Mouse (Mus musculus) thymus, adult 18-20 months (tissue): Measurements from ENCODE around the gene Kcnd3.
A peak's percentile ranks its signal among the peaks of the same experiment; 100 is the strongest.

Source experiments
- DNase-seq, 2 experiments: peaks; one replicate each; pipeline ENCODE4 v3.0.0; 2022; ENCODE audit warnings: mixed read lengths in 2 of 2

The Kcnd3 gene

GRCm38 (mm10) chr3:105592246-105592645 lies 140.1 kb downstream of the Kcnd3 start:
- no peak for DNase-seq

GRCm38 (mm10) chr3:105600483-105600882 lies 148.4 kb downstream of the Kcnd3 start:
- no peak for DNase-seq

DNA sequence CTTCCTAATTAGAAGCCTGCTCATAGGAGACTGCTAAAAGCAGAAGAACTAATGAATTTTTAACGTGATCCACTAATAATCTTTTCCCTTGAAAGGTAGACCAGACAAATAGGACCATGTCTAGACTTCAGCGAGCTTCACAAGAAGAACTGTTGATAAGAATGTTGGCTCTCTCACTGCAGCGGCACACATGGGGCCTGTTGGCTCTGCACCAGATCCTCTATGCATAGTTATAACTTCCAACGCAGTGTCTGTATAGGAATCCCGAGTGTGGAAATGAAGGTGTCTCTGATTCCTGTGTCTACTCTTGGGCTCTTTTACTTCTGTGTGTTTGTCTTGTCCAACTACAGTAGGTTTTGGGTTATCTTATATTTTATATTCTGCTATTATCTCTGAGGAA lies 150.8 kb downstream of the Kcnd3 start:
- DNase-seq: no peak

DNA sequence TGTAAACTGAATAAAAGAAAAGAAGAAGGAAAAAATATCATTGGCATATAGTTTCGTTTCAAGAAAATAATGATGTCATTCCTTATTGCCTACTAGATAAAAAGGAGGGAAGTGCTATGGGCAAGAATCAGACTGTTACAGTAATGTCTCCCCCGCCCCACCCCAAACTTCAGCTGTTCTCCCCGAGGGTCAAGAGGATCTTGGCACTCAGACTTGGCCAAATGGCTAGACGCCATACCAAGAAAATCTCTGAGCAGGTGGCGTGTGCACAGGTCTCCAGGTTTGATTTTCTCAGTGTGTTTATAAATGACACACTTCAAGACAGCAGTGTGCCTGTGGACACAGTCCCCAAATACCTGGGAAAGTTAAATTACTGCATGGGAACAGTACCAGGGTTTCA lies 153.6 kb downstream of the Kcnd3 start:
- DNase-seq: no peak

DNA sequence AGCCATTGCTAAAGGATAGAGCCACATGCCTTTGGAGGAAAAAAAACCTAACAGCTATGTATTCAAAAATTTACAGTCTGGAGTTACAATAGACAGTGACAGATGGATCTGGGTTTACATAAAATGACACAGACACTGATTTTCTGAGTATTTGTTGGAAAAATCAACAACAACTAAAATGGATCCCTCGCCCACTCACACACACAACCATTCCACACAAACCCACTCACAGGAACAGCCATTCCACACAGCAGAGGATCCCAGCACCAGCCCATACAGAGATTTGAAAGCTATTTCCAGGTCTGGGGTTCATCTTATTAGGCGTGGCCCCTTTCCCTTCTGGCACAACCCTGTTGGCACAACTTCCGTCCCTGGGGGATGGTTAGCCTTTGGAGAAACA lies 156.7 kb downstream of the Kcnd3 start:
- DNase-seq: no peak

GRCm38 (mm10) chr3:105611531-105612422 lies 159.6 kb downstream of the Kcnd3 start:
- no peak for DNase-seq

DNA sequence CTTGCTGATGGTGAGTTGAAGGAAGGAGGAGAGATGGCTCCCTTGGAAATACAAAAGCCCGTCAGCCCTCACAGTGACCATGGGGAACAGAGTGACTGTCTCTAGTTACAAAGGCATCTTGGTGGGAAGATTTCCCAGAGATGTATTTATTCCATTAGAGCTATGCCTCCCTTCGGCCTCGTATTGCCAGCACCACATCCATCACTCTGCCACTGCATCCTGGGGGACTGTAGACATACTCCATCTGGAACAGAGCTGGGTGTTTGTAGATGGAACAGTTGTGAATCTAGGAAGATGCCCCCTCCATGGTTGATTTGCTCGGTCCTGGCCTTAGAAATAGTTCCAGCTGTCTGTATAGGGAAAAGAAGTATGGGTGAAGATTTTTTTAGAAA lies 160.3 kb downstream of the Kcnd3 start:
- DNase-seq: no peak

GRCm38 (mm10) chr3:105616861-105617743 lies 165.0 kb downstream of the Kcnd3 start:
- DNase-seq: no peak

GRCm38 (mm10) chr3:105621154-105621553 lies 169.0 kb downstream of the Kcnd3 start:
- no peak for DNase-seq

DNA sequence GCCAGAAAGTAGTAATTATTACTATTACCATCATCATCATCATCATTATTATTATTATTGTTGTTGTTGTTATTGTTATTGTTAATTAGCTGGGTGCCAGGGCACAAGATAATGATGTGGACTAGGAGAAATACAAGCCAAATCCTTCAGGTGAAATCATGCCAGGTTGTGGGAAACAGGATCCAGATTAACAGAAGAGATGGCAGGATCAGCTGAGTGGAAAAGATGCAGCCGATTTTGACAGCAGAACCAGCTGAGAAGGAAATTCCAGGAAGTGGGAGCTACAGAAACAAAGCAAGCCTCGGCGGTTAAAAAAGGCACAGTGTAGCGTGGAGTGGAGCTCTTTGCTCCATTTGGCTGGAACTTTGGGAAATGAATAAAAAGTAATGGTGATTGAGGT lies 171.0 kb downstream of the Kcnd3 start:
- DNase-seq: no peak

DNA sequence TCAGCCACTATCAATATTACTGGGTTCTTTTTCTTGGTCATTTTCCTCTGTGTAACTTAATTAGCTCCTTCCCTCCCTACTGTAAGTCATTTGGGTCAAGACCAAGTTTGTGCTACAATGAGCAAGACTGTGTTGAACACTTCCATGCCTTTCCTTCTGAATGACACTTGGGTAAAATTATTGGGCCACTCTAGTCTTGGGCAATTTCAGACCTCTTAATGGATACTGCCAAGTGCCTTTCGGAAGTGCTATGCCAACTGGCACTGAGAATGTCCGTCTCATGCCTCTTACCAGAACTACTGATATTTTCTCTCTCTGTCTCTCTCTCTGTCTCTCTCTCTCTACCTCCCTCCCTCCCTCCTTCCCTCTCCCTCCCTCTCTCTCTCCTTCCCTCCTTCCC lies 173.8 kb downstream of the Kcnd3 start:
- DNase-seq: no peak

DNA sequence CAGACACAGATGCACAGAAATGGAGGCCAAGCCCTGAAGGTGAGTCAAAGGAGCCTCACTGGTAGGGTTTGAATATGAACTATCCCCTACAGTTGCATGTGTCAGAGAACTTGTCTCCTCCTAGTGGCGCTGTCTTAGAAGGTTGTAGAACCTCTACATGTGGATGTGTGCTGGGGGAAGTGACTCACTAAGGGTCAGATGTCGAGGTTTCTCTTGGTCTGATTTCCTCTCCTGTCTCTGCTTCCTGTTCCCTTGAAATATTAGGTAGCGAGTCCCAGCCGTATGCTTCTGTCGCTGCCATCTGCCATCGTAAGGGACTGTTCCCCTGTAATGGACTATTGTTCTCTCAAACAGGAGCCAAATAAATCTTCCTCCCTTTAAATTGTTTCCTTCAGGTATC lies 175.1 kb downstream of the Kcnd3 start:
- DNase-seq: no peak

GRCm38 (mm10) chr3:105632296-105632695 lies 180.2 kb downstream of the Kcnd3 start:
- DNase-seq: no peak

DNA sequence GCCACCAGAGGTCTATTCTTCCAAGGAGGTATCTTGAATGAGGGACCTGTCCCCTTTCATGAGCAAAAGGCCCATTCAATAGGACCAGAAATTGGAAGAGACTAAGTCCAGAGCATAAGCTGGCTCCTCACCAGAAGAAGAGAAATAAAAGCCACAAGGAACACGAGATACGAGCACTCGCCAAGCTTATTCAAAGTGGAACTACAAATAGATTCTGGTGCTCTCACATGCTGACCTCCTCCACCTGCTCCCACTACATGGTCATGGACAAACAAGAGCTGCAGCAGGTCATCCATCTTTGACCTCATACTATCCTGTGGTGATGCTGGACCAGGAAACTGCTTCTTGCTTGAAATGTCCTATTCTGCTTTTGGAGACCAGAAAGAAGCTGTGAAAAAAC lies 180.9 kb downstream of the Kcnd3 start:
- no peak for DNase-seq

DNA sequence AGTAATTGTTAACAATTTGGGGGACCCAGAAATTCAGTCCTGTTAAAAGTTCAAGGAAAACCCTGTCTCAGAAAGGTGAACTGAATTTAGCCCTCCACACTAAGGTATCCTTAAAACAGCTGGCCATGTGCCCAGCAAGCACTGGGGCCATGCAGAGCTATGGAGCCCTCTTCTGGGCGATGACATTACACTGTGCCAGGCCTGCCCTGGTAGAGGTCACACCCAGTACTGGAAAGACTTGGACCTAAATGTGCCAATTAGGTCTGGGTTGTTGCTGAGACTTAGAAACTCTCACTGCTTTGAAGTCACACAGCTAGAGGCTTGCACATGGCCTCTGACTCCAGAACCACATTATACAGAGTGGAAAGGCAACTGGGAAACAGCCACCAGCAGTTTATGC lies 190.1 kb downstream of the Kcnd3 start:
- DNase-seq: no peak

- DNase-seq: no peak
Measured at GRCm38 (mm10) chr3:105643566-105643965, 191.4 kb downstream of the Kcnd3 start.

DNA sequence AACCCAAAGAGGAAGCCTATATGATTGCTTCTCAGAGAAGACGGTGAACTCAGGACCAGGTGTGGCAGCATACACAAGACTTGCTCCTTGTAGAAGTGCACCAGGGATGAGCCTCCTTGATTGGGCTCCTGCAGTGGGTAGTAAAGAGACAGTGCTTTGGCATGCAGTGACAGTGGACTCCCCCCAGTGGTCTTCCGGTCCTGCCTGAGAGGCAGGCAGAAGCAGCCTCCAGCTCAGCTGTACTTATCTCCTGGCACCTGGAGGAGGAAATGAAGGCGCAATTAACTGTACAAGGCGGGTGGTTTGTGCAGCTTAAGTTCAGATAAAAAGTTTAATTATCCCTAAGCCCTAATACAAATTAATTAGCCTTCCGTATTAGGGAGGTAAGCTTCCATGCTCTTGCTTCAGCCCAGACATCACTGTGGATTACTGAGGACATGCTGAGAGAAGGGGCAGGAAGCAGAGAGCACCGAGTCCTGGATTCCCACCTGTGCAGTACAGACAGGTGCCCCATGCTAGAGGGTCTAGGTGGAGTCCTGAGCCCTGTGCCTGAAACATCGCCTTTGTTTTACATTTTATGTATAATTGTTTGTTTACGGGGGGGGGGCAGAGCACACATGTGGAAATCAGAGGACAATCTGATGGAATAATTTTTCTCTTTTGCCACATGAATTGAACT lies 196.9 kb downstream of the Kcnd3 start:
- no peak for DNase-seq

DNA sequence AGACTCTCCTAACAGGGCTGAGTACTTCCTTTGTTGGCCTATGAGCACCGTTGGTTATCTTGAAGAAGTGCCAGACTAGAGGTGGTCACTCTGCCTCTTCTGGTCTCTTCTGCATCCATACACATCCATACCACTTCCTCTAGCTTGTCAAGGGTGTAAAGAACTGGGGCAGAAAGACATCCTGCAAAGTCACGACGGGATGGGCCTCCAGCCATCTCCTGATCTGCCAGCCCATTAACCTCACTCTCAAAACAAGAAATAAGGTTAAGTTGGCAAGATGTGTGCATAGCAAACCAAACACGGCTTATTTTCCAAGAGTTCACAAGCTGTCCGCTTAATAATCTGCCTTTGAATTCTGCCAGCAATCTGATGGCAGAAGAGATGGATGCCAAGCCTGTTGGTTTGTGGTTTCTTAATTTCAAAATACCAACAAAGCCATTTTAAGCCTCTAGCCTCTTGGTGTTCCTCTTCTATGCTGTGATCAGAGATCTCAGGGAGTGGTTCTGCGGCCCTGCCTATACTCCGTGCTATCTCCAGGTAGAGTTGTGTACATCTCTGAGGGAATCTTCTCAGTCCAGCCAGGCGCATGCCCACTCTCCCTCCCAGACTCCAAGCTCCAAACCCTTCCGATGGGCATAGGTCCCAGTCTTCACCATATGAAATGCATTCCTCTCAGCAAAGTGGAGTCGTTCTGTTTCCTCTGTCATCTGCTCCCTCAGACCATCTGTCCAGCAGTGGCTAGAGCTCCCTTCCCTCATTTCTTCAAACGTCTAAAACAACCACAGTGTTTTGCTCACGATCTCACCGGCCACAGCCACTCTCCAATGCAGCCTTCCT lies 201.6 kb downstream of the Kcnd3 start:
- DNase-seq: no peak

DNA sequence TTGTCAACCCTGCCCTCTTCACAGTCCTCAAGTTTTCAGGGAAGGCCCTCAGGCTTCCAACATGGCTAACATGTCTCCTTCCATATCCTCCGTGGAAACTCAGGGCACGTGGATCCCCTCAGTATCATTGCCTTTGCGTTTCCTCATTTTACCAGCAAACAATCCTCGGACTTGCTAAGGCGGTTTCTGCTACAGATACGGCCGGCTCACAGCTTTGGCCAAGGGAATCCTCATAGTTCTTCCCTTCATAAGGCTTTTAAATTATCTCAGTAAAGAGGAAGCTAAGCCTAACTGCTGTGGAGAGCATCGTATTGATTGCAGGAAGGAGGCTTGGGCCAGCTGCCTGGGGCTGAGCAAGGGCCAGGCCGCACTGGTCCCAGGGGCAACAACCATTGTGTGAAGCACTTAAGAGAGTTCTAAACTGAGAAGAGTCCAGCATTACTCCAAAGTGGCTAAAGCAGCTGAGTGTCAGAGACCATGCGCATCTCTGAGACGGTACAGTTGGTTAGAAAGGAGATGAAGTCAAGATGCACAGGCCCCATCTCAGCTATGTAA lies 203.0 kb downstream of the Kcnd3 start:
- no peak for DNase-seq

- DNase-seq: no peak
Measured at GRCm38 (mm10) chr3:105660530-105660929, 208.4 kb downstream of the Kcnd3 start.

DNA sequence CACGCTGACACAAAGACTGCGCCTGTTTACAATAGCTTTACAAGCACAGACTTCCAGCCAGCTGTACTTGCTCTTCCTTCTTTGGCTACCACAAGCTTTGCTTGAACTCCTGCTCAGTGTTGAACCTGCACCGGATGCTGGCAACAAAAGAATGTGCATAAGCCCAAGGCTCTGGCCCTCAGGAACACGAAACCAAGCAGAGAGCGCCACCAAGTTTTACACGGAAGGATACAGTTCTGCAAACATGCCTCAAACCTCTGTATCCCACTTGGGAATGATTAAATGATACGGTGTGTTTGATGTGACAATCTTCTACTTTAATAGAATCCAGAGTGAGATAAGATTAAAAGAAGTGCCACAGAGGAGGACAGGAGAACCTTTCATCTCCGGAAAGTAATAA lies 210.9 kb downstream of the Kcnd3 start:
- peak in 1 of 2 experiments; percentile 5 for DNase-seq
